ENCODE assay signal across 33 mouse cellular contexts in genomic region chr15:6319352-6319751, GRCm38 (mm10).
"Had no signal": no experiment of that assay in that cellular context is flagged by ENCODE, and none has a peak within 500 bp of the region (broad histone marks: within the 10 kb centered on the region; RNA-seq: fewer than 3 reads in every experiment).

No protein-coding gene starts in this region.

- H3K27me3 ChIP-seq: heart, embryonic 12.5 days; heart, embryonic 13.5 days; heart, embryonic 15.5 days; hindbrain, embryonic 12.5 days; hindbrain, embryonic 13.5 days; hindbrain, embryonic 15.5 days; kidney, embryonic 15.5 days had no signal

- H3K4me2 ChIP-seq: heart, embryonic 11.5 days; heart, embryonic 12.5 days; heart, embryonic 13.5 days; heart, embryonic 15.5 days; hindbrain, embryonic 12.5 days; hindbrain, embryonic 13.5 days; hindbrain, embryonic 14.5 days; hindbrain, embryonic 15.5 days; kidney, embryonic 15.5 days had no signal

- DNase-seq: heart, adult 2 months; heart, postnatal 10 days; heart, postnatal 14 days; heart, postnatal 36 days; heart, postnatal 4 days; kidney, adult 11 months; kidney, adult 18-20 months; kidney, adult 2 months; kidney, adult 8-10 months; kidney, adult 9 months; kidney, postnatal 10 days; kidney, postnatal 14 days; kidney, postnatal 25 days; kidney, postnatal 36 days; kidney, postnatal 4 days; layer of hippocampus, adult 9-11 months; layer of hippocampus, postnatal 36 days had no signal

- ATAC-seq: hindbrain, embryonic 16.5 days; hindbrain, postnatal 0 days; inflammation-experienced regulatory T-cells, adult 6 months had no signal

- H3K4me3 ChIP-seq: heart, adult 2 months; heart, embryonic 10.5 days; heart, embryonic 12.5 days; heart, embryonic 13.5 days; heart, embryonic 15.5 days; hindbrain, embryonic 10.5 days; hindbrain, embryonic 12.5 days; hindbrain, embryonic 13.5 days; hindbrain, embryonic 15.5 days; kidney, embryonic 15.5 days; layer of hippocampus, adult 2 months had no signal

- H3K9me3 ChIP-seq: heart, embryonic 10.5 days; heart, embryonic 12.5 days; heart, embryonic 13.5 days; heart, embryonic 15.5 days; hindbrain, embryonic 10.5 days; hindbrain, embryonic 12.5 days; hindbrain, embryonic 13.5 days; hindbrain, embryonic 15.5 days; kidney, embryonic 15.5 days had no signal

- H3K36me3 ChIP-seq: heart, embryonic 10.5 days; heart, embryonic 12.5 days; heart, embryonic 13.5 days; heart, embryonic 15.5 days; hindbrain, embryonic 10.5 days; hindbrain, embryonic 12.5 days; hindbrain, embryonic 13.5 days; hindbrain, embryonic 15.5 days; kidney, embryonic 15.5 days had no signal

- H3K4me1 ChIP-seq: heart, embryonic 10.5 days; heart, embryonic 12.5 days; heart, embryonic 13.5 days; heart, embryonic 15.5 days; hindbrain, embryonic 10.5 days; hindbrain, embryonic 12.5 days; hindbrain, embryonic 13.5 days; hindbrain, embryonic 15.5 days had no signal

- H3K27ac ChIP-seq: heart, adult 2 months; heart, embryonic 10.5 days; heart, embryonic 13.5 days; heart, embryonic 15.5 days; hindbrain, embryonic 10.5 days; hindbrain, embryonic 12.5 days; hindbrain, embryonic 13.5 days; hindbrain, embryonic 14.5 days; hindbrain, embryonic 15.5 days; hindbrain, postnatal 0 days; kidney, embryonic 15.5 days; kidney, postnatal 0 days; layer of hippocampus, adult 2 months had no signal

- H3K9ac ChIP-seq: heart, embryonic 12.5 days; heart, embryonic 13.5 days; heart, embryonic 15.5 days; hindbrain, embryonic 12.5 days; hindbrain, embryonic 13.5 days; hindbrain, embryonic 14.5 days; hindbrain, embryonic 15.5 days; kidney, embryonic 15.5 days had no signal
